Mouse (Mus musculus) frontal cortex, adult 2 months (tissue): Measurements from ENCODE around the gene Pde4b. TPM values are rescaled to one million over a fixed set of nuclear protein-coding genes. Genes with fewer than 3 reads are reported as not detected.
A peak's percentile ranks its signal among the peaks of the same experiment; 100 is the strongest.

Experiments
- DNase-seq, 2 experiments: peaks; one replicate each; pipeline ENCODE4 v3.0.0; 2022; ENCODE audit warnings: low spot score in 1 of 2; ENCODE audit errors: extremely low spot score in 1 of 2
- polyA plus RNA-seq: library from polyadenylated mRNA; depleted of rRNA; stranded (reverse); fragments of >200 nt; gene quantifications from 2 replicates; pipeline ENCODE4 v1.2.3, GENCODE M21; 2012

Pde4b gene
- polyA plus RNA-seq, 1 experiment: 82.2 TPM

DNA sequence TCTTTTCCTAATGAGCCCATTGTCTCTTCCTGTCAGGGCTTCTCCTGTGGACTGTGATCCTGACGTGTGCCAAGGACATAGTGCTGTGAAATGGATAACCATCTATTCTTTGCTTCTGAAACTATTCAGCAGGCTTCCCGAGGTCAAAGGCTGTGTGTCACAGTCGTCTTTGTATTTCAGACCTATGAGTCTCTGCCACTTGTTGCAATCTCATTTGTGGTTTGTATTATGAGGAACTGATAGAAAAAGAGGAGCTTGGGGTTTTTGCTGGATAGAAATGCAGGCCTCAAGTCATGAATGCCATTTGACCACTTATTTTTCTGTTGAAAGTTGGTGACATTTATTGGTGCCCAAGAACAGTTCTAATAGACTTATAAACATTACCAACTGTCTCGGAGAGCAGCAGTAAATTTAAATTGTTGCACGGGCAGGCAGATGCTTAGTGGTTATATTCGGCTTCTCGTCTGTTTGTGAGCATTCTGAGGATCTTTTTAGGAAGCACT is 85.4 kb downstream of the Pde4b start:
- DNase-seq: no peak

DNA sequence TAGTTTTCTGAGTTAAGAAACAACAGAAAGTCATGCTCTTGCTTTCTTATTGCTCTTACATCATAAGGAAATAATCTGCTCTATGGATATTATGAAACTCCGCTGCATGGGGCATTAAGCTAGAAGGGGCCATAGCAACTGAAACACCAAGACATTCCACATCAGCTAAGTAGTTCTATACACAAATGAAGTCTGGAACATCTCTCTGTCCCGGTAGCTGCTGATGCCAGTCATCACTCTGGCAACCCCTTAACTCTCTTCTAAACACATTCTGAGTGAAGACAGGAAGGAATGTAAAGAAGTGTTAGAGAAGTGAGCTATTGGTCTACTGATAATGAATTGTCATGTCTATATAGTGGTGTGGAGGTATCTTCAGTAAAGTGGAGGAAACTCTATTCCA is 88.6 kb downstream of the Pde4b start:
- no peak for DNase-seq

DNA sequence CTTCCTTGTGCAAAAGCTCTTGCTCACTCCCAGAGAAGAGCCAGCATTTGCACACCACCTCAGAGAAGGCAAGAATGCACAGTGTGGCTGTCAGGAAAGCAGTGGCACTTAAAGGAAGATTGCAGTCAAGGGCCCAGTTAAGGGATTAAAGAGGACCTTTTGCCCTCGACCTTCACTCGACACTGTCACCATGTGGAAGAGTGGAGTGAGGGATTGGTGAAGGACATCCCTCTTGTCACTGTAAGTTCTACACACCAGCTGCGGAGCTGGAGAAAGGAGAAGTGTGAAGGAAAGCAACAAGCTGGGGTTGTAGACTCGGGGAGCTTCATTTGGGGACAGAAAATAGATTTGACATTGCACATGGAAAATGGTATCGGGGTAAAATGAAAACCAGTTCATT is 89.9 kb downstream of the Pde4b start:
- no peak for DNase-seq

DNA sequence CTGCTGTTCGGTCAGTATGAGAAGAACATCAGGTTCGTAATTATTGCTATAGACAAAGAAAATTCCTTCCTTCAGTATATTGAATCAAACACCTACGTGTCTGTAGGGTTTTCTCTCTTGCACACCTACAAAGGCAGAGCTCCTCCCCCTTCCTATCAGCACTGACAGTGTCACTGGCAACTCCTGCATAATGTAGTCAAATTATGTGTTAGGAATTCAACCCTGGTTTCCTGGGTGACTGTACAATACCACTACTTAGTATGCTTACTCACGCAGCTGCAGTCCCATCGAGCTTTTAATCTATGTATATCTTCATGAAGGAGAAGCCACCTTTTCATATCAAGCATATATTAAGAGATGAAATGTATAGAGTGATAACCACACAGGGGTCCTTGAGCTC is 99.5 kb downstream of the Pde4b start:
- DNase-seq: no peak

DNA sequence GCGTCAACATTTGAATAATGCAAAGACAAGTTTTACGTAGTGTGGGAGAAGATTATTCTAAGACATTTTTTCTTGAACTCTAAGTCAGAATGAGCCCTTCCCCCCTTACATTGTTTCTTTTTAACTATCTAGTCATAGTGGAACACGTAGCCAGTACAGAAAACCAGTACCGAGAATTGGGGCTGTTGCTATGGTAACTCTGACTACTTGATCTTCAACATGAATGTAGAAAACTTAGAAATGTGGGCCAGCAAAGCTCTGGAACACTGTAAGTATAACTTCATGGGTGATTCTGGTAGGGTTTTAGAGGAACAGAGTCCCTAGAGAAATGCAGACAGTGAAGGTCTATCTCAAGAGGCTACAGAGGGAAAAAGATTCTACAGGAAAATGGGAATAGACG is 110.4 kb downstream of the Pde4b start:
- peak in 1 of 2 experiments; percentile 60 for DNase-seq

DNA sequence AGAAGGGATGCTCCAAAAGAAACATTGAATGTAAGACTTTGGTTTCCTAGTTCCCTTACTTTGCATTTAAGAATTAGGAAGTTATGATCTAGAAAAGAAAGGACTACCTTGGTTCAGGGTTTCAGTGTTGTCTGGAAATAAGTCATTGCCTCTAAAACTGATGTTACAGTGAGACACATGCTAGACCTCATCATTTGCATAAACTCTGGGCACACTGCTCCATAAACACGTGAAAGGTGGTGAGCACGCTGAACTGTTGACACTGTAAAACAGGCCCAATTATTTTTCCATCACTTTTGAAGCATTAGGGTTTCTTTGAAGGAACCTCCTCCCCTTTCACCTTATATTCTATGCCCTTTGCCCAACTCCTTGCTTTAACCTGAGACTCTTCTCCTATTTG is 122.4 kb downstream of the Pde4b start:
- DNase-seq: no peak

DNA sequence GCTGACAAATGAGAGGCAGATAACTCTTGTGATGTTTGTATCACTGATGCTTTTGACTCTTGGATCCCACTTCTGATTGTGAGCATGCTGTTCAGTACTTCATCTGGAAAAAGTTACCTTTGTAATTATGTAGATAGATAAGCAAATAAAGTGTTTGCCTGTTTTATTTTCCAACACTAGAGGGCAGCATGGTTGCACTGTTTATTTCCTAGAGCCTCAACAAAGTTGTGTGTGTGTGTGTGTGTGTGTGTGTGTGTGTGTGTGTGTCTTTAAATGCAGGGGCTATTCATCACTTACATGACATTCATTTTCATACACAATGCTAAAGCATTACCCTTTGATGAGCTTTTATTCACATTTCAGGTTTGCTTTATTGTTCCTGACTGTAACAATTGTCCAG is 139.4 kb downstream of the Pde4b start:
- DNase-seq: peak in 1 of 2 experiments; percentile 81

DNA sequence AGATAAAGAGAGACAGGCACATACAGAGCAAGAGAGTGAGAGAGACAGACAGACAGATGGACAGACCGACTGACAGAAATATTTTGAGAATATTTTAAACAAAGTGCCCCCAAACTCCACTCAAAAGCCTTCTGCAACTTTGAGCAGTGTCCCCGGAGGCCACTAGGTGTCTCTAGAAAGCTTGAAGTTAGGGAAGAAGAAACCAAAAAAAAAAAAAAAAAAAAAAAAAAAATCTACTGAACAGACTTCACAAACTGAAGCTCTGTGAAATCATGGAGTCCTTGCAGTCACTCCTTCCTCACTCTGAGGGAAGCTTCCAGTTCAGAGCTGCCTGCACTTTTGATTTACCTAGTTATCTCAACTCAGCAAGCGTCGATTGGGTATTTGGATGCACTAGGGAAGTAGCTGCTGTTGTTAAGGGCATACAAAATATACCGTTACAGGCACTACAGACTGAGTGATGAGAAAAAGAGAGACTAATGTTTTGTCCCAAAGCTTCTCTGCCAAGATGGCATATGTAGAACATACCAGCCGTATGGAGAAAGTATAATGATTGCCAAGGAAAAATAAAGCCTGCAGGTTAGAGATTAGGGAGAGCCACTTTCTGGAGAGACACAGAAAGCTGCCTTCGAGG is 141.7 kb downstream of the Pde4b start:
- DNase-seq: peak in 1 of 2 experiments; percentile 79

DNA sequence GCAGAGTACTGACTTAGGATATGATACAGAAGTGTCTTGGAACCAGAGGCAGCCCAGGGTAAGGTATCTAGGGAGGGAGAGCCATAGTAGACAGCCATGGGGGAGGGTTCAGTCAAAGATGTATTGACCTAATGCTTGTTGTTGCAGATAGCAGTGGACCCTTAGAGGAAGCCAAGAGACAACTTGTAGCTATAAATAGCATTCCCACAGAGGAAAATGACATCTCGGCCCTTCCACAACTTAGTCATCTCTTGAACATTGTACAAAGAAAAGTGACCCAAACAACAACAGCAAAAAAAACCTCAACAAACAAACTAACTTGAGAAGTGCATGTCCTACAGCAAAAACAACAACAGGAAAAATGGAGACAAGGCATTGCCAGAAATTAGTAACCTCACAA is 143.6 kb downstream of the Pde4b start:
- DNase-seq: no peak

DNA sequence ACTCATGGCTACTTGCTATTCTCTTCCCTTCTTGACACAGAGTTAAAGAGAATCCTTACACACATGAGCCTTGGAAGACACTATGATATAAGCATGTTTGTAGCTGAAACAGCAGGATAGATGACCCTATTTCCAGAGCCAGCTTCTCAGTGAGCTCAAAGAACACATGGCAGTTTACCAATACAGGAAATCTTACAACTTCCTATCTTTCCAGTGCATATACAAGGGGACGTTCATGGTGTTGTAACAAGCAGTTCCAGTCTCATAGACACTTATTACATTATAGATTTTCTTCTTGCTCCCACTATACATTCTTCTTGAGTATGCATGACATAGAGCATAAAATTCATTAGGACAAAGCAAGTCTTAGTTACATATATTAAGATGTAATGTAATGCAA is 146.3 kb downstream of the Pde4b start:
- no peak for DNase-seq

DNA sequence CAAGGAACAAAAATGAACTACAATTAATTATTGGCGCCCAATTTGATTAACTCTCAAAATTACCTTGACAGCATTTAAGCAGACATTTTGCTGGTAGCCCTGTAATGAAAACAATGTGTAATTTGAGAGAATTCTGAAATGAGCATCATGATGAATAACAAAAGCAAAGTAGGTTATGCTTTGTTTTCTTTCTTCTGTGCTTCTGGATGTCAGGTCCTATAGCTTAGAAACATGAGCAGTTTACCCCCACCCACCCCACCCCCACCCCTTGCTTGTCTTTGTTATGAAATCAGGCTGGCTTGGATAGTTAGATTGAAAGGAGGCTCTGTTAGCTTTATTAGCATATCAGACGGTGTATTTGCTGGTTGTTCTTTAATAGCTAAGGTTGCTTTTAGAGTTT is 147.8 kb downstream of the Pde4b start:
- no peak for DNase-seq

DNA sequence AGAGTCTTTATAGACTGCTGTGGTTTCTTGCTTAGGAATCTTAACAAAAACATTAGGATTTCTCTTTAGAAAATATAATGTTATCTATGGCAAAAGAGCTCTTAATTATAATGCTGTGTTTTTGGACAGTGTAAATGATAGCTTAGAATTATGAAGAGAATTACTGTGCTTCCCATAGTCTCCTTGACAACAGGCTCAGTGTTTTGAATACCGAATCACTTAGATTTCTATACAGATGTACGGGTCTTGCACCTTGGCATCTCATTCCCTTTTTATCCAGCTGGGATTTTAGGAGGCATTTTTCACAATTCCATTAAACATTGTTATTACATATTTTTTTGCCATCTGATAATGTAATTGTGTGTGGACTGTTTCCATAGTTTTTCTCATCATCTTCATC is 151.8 kb downstream of the Pde4b start:
- DNase-seq: no peak

DNA sequence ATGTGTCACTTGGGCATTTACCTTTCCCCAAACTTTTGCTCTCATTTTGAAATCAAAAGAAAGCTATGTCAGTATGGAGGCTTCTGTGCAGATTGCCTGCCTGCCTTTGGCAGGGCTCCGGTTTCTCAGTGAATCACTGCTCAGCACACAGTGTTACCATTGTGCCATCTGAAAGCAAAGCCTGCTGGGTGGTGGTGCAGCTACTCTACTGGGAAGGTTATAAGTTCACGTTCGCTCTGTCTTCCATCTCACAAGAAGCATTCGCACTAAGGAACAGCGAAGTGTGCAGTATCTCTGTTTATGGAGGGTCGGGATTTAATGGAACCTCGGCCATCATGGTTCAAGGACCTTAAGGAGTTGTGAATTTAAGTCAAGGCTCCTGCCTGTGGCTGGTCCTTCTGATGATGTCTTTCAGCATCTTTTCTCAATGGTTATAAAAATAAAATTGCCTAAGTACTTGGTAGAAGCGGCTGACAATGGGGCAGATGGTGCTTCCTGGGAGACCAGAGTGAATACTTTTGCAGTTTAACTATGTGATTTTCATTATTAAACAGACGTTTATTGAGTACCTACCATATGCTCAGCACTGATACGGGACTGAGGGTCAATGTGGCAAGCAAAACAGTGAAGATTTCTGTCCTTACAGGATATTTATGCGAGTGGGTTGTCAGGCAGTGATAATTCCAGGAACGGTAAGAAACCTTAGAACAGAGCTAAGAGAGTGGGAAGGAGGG is 152.5 kb downstream of the Pde4b start:
- peak in 1 of 2 experiments; percentile 74 for DNase-seq

DNA sequence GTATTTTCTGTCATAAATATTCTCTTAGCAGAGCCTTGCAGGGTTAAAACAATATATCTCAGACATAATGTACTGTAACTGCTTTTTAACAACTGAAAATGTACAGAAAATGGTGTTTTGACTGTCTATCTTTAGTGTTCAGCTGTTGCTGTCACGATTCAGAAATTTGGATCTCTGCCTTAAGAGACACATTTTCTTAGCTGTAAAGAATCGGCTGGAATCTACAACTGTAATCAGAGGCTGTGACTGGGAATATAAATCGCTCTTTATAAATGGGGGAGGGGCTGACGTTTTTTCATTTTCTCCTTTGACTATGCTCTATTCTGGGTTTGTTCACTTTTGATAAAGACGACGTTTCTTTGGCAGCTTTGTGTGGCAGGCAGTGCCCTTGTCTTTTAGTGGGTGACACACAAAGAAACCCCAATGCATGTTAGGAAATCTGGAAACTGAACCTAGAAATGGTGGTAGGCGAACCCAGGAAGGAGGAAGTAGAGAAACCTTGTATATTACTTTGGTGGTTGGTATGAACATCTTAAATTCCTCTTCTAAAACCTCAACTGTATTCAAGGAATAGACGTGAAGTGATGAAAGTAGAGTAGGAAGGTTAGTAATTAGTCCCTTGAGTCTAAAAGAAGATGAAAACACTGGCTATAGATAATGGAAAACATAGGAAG is 153.5 kb downstream of the Pde4b start:
- DNase-seq: peak in 1 of 2 experiments; percentile 72

DNA sequence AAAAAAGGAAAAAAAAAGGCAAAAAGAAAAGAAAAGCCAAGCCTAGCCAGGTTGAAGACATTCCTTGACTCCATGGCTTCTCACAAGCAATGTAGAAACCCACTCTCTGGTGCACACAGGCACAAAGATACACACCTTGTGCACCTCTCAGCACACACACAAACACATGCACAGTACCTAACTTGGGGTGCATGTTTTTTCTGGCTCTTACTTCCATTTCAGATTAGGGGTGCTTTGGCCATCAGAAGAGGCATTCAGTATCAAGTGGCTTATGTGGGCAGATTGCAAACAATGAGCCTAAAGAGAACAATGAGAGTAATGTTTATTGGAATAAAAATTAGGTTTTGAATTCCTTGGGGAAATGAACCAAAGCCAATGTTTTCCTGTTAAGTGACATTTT is 166.7 kb downstream of the Pde4b start:
- DNase-seq: no peak

DNA sequence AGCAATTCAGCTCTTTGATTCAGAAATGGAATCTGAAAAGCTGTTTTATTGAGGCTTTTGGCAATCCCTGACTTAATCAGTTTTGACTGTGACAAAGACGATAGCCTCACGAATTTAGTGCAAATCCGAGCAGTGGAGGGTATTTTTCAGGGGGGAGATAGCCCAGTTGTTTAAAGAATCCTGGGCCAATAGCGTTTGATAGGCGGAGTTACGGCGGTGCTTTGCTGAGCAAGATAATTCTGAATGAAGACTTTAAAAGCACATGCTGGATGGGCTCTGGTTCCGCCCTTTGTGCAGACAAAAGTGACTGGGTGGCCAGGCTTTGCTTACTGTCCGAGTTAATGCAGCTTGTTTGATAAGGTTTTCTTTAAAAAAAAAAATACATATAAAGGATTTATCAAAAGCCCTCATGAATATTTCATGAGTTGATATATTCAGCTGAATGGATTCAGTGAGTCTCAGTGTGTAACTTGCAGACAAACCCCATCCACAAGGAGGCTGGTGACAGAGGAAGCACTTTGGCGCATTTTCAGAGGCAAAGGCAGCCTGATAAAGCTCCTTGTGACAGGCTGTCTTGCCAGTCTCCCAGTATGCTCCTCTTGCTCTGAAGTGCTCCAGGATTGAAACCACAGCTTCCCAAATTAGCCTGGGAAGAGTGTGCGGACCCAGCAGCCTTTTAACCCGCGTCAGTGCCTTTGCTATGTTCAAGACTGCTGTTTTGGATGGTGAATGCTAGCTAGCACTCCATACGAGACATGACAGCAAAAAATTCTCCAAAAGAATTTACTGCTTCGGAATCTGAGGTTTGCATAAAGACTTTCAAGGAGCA is 167.3 kb downstream of the Pde4b start:
- peak; percentile 43 to 71 for DNase-seq

DNA sequence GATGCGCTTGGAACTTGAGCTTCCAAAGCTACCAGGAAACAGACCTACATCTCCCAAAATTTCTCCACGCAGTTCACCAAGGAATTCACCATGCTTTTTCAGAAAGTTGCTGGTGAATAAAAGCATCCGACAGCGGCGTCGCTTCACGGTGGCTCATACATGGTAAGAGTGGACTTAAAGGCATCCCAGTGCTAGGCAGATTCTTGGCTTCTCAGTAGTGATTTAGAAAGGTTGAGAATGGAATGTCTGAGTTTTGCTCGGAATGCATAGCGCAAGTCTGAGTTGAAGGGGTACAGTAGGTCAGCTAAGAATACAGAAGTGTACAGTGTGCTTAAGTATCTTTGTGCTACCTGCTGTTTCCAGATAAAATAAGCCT is 167.9 kb downstream of the Pde4b start:
- no peak for DNase-seq

DNA sequence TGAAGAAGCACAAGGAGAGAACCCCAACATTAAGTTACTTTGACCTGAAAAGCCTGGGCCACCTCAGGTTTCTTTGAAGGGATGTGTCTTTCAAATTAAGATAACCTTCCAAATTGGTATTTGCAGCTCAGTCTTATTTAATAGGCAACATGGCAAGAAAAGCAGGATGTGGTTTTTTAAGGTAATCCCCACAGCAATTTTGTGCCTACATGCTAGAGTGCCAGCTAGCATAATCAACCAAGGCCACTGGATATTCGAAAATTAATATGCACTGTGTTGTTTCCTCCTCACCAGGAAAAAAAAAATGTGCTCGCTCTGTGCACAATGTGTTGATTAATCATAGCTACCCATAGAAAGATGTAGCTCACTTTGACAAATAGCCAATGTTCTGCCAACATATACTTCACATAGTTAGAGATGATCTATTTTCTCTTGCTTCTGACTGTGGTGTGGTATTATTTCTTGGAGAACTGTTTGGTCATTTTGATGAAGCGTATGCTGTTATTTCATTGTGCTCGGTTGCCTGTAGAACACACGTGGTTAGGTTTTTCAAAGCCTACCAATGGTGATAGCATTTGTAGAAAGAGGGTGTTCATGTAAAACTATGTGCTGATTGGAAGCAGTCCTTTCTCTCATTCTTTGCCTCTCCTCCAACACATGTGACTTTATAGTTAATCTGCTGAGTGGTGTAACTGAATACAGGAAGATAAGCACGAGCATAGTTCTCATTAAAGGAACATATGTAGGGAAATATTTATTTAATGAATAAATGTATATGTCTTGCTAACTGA is 169.0 kb downstream of the Pde4b start:
- DNase-seq: no peak

DNA sequence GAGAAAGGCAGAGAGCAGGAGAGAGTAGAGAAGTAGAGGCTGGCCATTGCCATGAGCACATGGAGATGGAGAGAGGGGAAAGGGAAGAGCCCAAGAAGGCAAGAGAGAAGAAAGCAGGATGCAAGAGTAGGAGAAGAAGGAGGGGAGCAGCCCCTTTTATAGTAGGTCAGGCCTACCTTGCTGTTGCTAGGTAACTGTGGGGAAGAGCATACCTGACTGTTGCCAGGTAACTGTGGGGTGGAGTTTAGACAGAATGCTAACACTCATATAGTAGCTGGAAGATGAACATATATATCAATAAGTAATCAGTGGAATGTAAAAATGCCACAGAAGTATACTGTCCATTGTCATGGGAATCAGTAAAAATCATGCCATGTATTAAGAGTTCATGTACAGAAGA is 172.9 kb downstream of the Pde4b start:
- no peak for DNase-seq

DNA sequence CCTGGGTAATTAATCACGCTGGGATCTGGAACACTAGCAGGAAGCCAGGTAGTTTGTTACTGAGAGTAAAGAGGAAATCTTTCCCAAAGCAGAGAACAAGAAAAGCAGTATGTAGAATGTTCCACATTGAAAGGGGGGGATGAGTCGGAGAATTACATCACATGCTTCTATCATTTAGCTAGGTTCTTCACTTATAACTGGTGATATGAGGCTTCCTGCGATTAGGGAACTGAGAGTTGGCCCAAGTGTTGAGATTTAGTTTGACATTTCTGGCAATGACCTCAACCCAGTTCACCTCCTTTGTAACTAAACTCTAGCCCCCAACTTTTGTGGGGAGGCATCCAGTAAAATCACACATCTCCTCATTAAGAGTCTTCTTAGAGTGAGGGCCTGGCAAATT is 185.0 kb downstream of the Pde4b start:
- DNase-seq: no peak
